Mouse (Mus musculus): ENCODE data around the gene Zfp160. TPM values are rescaled to one million over a fixed set of nuclear protein-coding genes. Genes with fewer than 3 reads are reported as not detected.
"Not testable (repeated sequence)": the region's sequence is repeated elsewhere in the genome, so short reads cannot be mapped to it uniquely, and the experiment has no call there.

Zfp160 gene
- polyA plus RNA-seq, 1 experiment from 2014 or later = 15.4 TPM

- H3K9me3 ChIP-seq (replicated peaks) = peaks cover 15% of the 10 kb centered on the region
- H3K4me3 ChIP-seq; H3K36me3 ChIP-seq; DNase-seq (ENCODE audit: low spot score); H3K4me1 ChIP-seq; H3K27ac ChIP-seq (replicated peaks); H3K27me3 ChIP-seq (ENCODE audit: low read depth, poor library complexity, severe bottlenecking): not testable (repeated sequence)
- WGBS = 96% methylated on average over 1 of the region's 1 CpGs
Observed at GRCm38 (mm10) chr17:21055111-21055510, 46.4 kb downstream of the Zfp160 start.

- Histone ChIP-seq H3K27me3 (ENCODE audit: low read depth, poor library complexity, severe bottlenecking) (no peaks in the 10 kb centered on the region), H3K4me3 (no peak overlapping the region), H3K9me3 (replicated peaks) (peaks cover 18% of the 10 kb centered on the region; the same call in 1 of the 2 replicates), H3K36me3 (no peaks in the 10 kb centered on the region), H3K4me1 (no peaks in the 10 kb centered on the region), H3K27ac (replicated peaks) (no peak overlapping the region)
- peak; percentile 3 for DNase-seq (ENCODE audit: low spot score)
- 40% methylated on average over 1 of the region's 1 CpGs for WGBS
Observed at GRCm38 (mm10) chr17:21065501-21065900, 56.8 kb downstream of the Zfp160 start.

GRCm38 (mm10) chr17:21067036-21067435, 58.3 kb downstream of the Zfp160 start:
- DNase-seq (ENCODE audit: low spot score) = no peak
- Histone ChIP-seq H3K9me3 (replicated peaks) (peaks cover 28% of the 10 kb centered on the region; the same call in 1 of the 2 replicates), H3K4me1 (no peaks in the 10 kb centered on the region), H3K27me3 (ENCODE audit: low read depth, poor library complexity, severe bottlenecking) (no peaks in the 10 kb centered on the region), H3K36me3 (no peaks in the 10 kb centered on the region), H3K4me3 (no peak overlapping the region), H3K27ac (replicated peaks) (no peak overlapping the region)

- not testable (repeated sequence) for DNase-seq (ENCODE audit: low spot score); H3K36me3 ChIP-seq; H3K27me3 ChIP-seq (ENCODE audit: low read depth, poor library complexity, severe bottlenecking); H3K27ac ChIP-seq (replicated peaks); H3K4me3 ChIP-seq; H3K4me1 ChIP-seq
- no CpG with 5 or more reads among the region's 3 CpGs for WGBS
- peaks cover 36% of the 10 kb centered on the region for H3K9me3 ChIP-seq (replicated peaks)
Observed at GRCm38 (mm10) chr17:21069443-21069842, 60.7 kb downstream of the Zfp160 start.

- H3K9me3 ChIP-seq (replicated peaks) = peaks cover 40% of the 10 kb centered on the region
- not testable (repeated sequence) for DNase-seq (ENCODE audit: low spot score); H3K4me3 ChIP-seq; H3K27ac ChIP-seq (replicated peaks); H3K27me3 ChIP-seq (ENCODE audit: low read depth, poor library complexity, severe bottlenecking); H3K4me1 ChIP-seq; H3K36me3 ChIP-seq
- 85% methylated on average over 2 of the region's 2 CpGs for WGBS
Observed at GRCm38 (mm10) chr17:21070971-21071370, 62.3 kb downstream of the Zfp160 start.

Other genes with a start within 250 kb of the Zfp160 start
- not detected in 2 replicates for gene Vmn1r228, start 222.7 kb upstream of the Zfp160 start, polyA plus RNA-seq (2016; fragmentation: Nextera tagmentation; extraction: Ambion mirVana)
- not detected in 2 replicates for gene Vmn1r229, start 197.3 kb upstream of the Zfp160 start, polyA plus RNA-seq (2016; fragmentation: Nextera tagmentation; extraction: Ambion mirVana)
- gene Vmn1r230, start 168.5 kb upstream of the Zfp160 start, polyA plus RNA-seq (2016; fragmentation: Nextera tagmentation; extraction: Ambion mirVana) = not detected in 2 replicates
- gene Vmn1r231, start 103.8 kb upstream of the Zfp160 start, polyA plus RNA-seq (2016; fragmentation: Nextera tagmentation; extraction: Ambion mirVana) = not detected in 2 replicates
- gene Vmn1r232, start 89.2 kb upstream of the Zfp160 start, polyA plus RNA-seq (2016; fragmentation: Nextera tagmentation; extraction: Ambion mirVana) = not detected in 2 replicates
- 509 and 575 TPM in 2 replicates for gene Ppp2r1a, start 63.6 kb upstream of the Zfp160 start, polyA plus RNA-seq (2016; fragmentation: Nextera tagmentation; extraction: Ambion mirVana)
- not detected in 2 replicates for gene Vmn1r233, start 12.4 kb upstream of the Zfp160 start, polyA plus RNA-seq (2016; fragmentation: Nextera tagmentation; extraction: Ambion mirVana)
- gene Vmn1r234, start 217.2 kb downstream of the Zfp160 start, polyA plus RNA-seq (2016; fragmentation: Nextera tagmentation; extraction: Ambion mirVana) = not detected in 2 replicates
- not detected in 2 replicates for gene Vmn1r235, start 247.5 kb downstream of the Zfp160 start, polyA plus RNA-seq (2016; fragmentation: Nextera tagmentation; extraction: Ambion mirVana)